Mouse (Mus musculus) embryonic fibroblast, embryonic 13.5 days (primary cell): ENCODE data around the gene Phip.

Experiments
- CTCF ChIP-seq: IDR thresholded peaks from 2 replicates; pipeline ENCODE4 v1.5.1; 2011; ENCODE audit warnings: mild to moderate bottlenecking, control low read depth, low read length, moderate library complexity, borderline replicate concordance; ENCODE audit not compliant: insufficient read depth
- POLR2A ChIP-seq: IDR thresholded peaks from 2 replicates; pipeline ENCODE4 v1.6.1; 2011; ENCODE audit warnings: low read depth, mild to moderate bottlenecking, control low read depth, low read length, moderate library complexity

DNA sequence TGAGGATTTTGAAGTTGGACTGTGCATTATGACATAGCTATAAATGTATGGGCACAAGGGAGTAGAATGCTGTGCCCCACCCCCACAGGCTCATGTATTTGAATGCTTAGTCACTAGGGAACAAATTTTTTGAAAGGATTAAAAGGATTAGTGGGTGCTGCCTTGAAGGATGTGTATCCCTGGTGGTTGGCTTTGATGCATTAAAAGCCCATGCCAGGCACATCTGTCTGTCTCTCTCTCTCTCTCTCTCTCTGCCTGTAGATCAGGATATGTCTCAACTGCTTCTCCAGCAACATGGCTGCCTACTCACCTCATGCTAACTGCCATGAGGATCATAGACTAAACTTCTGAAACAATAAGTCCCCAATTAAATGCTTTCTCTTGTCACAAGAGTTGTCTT, 23.0 kb downstream of the Phip start:
- TF ChIP-seq CTCF (no peak), POLR2A (no peak)
